Comparison of ENCODE assay signal across 8 mouse cellular contexts in the genomic region with DNA sequence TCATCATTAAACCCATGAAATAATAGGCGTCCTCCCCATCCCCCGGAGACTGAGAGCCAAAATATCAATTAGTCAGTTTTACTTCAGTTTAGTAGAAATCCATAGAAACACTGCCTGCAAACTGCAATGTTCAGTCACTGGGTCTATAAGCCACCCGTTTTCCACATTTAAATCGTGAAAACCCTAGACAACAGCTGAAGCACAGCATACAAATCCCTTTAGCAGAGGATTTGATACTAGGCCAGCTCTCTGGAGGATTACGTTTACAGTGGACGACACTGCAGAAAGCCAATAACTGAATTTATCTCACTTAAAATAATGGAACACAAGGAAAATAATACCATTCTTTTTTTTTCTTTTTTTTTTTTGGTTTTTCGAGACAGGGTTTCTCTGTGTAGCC. TPM values are rescaled to one million over a fixed set of nuclear protein-coding genes. Genes with fewer than 3 reads are reported as not detected.
DNase-seq lines count a peak whose midpoint lies in the region; ATAC-seq and TF ChIP-seq lines count a peak whose summit lies in the region.

No protein-coding gene starts in this region.

- H3K4me3 ChIP-seq in layer of hippocampus, adult 2 months = peak overlapping the region; percentile 82
- peak overlapping the region; percentile 53 for H3K4me3 ChIP-seq in brown adipose tissue, adult 24 weeks (ENCODE audit: insufficient read depth, low read depth, low read length)
- peak overlapping the region; percentile 95 for H3K4me3 ChIP-seq in intestine, embryonic 14.5 days (ENCODE audit: low read depth, low read length)
- H3K4me3 ChIP-seq in neural tube, embryonic 12.5 days = peak overlapping the region; percentile 73

- 21% methylated on average over 7 of the region's 7 CpGs for WGBS in intestine, embryonic 14.5 days
- WGBS in neural tube, embryonic 12.5 days = 43% methylated on average over 7 of the region's 7 CpGs

- H3K4me1 ChIP-seq in brown adipose tissue, adult 24 weeks (ENCODE audit: control insufficient read depth, insufficient read depth, insufficient read length, low read length) = peaks cover 7% of the 10 kb centered on the region; the same call in 1 of the 2 replicates
- peaks cover 26% of the 10 kb centered on the region for H3K4me1 ChIP-seq in intestine, embryonic 14.5 days (replicated peaks; ENCODE audit: control insufficient read depth, insufficient read depth, low read length)
- peaks cover 26% of the 10 kb centered on the region for H3K4me1 ChIP-seq in neural tube, embryonic 12.5 days

- H3K27ac ChIP-seq in layer of hippocampus, adult 2 months = no peak overlapping the region
- no peak overlapping the region for H3K27ac ChIP-seq in brown adipose tissue, adult 24 weeks (replicated peaks; ENCODE audit: low read depth, low read length)
- no peak overlapping the region for H3K27ac ChIP-seq in intestine, embryonic 14.5 days (ENCODE audit: low read depth)
- no peak overlapping the region for H3K27ac ChIP-seq in neural tube, embryonic 12.5 days

- DNase-seq in layer of hippocampus, adult 2 months (ENCODE audit: low spot score in 2 of 2) = no peak
- no peak for DNase-seq in layer of hippocampus, adult 11-12 months (ENCODE audit: low spot score)
- DNase-seq in intestine, embryonic 14.5 days (ENCODE audit: low spot score) = peak; percentile 54
- no peak for DNase-seq in cerebellum, postnatal 10 days
- no peak for DNase-seq in ovary, postnatal 10 days (ENCODE audit: low spot score)
- DNase-seq in layer of hippocampus, adult 18-20 months (ENCODE audit: low spot score in 2 of 2) = no peak

- no peak for TF ChIP-seq CTCF in layer of hippocampus, adult 2 months (conservative IDR thresholded peaks at IDR 0.05)

- ATAC-seq in intestine, embryonic 14.5 days (replicated peaks; ENCODE audit: low FRiP score, low TSS enrichment, low read depth) = no peak
- no peak for ATAC-seq in neural tube, embryonic 12.5 days (ENCODE audit: low FRiP score, low read depth)

- H3K9ac ChIP-seq in intestine, embryonic 14.5 days (ENCODE audit: low read length) = peak overlapping the region; percentile 91
- peak overlapping the region; percentile 88 for H3K9ac ChIP-seq in neural tube, embryonic 12.5 days

- peaks cover 37% of the 10 kb centered on the region for H3K36me3 ChIP-seq in intestine, embryonic 14.5 days (ENCODE audit: control insufficient read depth, insufficient read depth, low read length)
- peaks cover 26% of the 10 kb centered on the region for H3K36me3 ChIP-seq in neural tube, embryonic 12.5 days

- H3K9me3 ChIP-seq in intestine, embryonic 14.5 days (ENCODE audit: control insufficient read depth, low read length) = no peaks in the 10 kb centered on the region
- H3K9me3 ChIP-seq in neural tube, embryonic 12.5 days = no peaks in the 10 kb centered on the region

- no peaks in the 10 kb centered on the region for H3K27me3 ChIP-seq in intestine, embryonic 14.5 days (replicated peaks; ENCODE audit: control insufficient read depth, insufficient read depth, low read length)
- H3K27me3 ChIP-seq in neural tube, embryonic 12.5 days (replicated peaks) = no peaks in the 10 kb centered on the region

- H3K4me2 ChIP-seq in intestine, embryonic 14.5 days (ENCODE audit: low read length) = peak overlapping the region; percentile 88
- H3K4me2 ChIP-seq in neural tube, embryonic 12.5 days (replicated peaks) = peak overlapping the region; percentile 80

RNA-seq across cellular contexts. Expression of a gene that starts 1.6 kb away (rescaled TPM):
- total RNA-seq in layer of hippocampus, adult 2 months (2021) = 100 to 1,000 TPM in 1 of 2 experiments, 10 to 100 TPM in 1; 93.7 to 109 TPM
- 75.0 and 76.1 TPM in 2 replicates for polyA plus RNA-seq in brown adipose tissue, adult 24 weeks (2012; ENCODE audit: insufficient read depth, insufficient read length, missing spikeins)
- polyA plus RNA-seq in intestine, embryonic 14.5 days (2014; fragmentation: Nextera tagmentation; extraction: Ambion mirVana) = 104 and 120 TPM in 2 replicates
- 160 and 170 TPM in 2 replicates for polyA plus RNA-seq in neural tube, embryonic 12.5 days (2016; fragmentation: Nextera tagmentation; extraction: Ambion mirVana)
- total RNA-seq in layer of hippocampus, adult 18-20 months (2021) = 10 to 100 TPM; 97.4 to 99.3 TPM

RNA-seq across cellular contexts. Expression of a gene that starts 1.9 kb away (rescaled TPM):
- total RNA-seq in layer of hippocampus, adult 2 months (2021) = 1 to 10 TPM; 2.2 to 2.8 TPM
- not detected in 2 replicates for polyA plus RNA-seq in brown adipose tissue, adult 24 weeks (2012; ENCODE audit: insufficient read depth, insufficient read length, missing spikeins)
- polyA plus RNA-seq in intestine, embryonic 14.5 days (2014; fragmentation: Nextera tagmentation; extraction: Ambion mirVana) = 35.2 and 35.9 TPM in 2 replicates
- 25.3 and 26.2 TPM in 2 replicates for polyA plus RNA-seq in neural tube, embryonic 12.5 days (2016; fragmentation: Nextera tagmentation; extraction: Ambion mirVana)
- total RNA-seq in layer of hippocampus, adult 18-20 months (2021) = 1 to 10 TPM; 1.8 to 3.5 TPM

RNA-seq across cellular contexts. Expression of a gene that starts 26.7 kb away (rescaled TPM):
- total RNA-seq in layer of hippocampus, adult 2 months (2021) = 10 to 100 TPM; 54.4 to 56.0 TPM
- 17.6 and 22.1 TPM in 2 replicates for polyA plus RNA-seq in brown adipose tissue, adult 24 weeks (2012; ENCODE audit: insufficient read depth, insufficient read length, missing spikeins)
- 74.3 and 83.2 TPM in 2 replicates for polyA plus RNA-seq in intestine, embryonic 14.5 days (2014; fragmentation: Nextera tagmentation; extraction: Ambion mirVana)
- polyA plus RNA-seq in neural tube, embryonic 12.5 days (2016; fragmentation: Nextera tagmentation; extraction: Ambion mirVana) = 89.3 and 96.6 TPM in 2 replicates
- total RNA-seq in layer of hippocampus, adult 18-20 months (2021) = 10 to 100 TPM; 51.1 to 55.8 TPM

Comparison
In these comparisons a context has a peak if more than half of its experiments do, and no peak if none do; other contexts are left out.
1. RNA of a gene that starts 1.9 kb away (polyA plus RNA-seq): 35.2 to 35.9 TPM in intestine, embryonic 14.5 days and 25.3 to 26.2 TPM in neural tube, embryonic 12.5 days; not detected in brown adipose tissue, adult 24 weeks; every median in the first group is over 10 times any median in the second.
2. Peak in every context shown above with its lines, with median percentiles within 50 percentile points of each other: H3K4me3 ChIP-seq.